Mouse (Mus musculus): ENCODE results near the gene Tmem204. TPM values are rescaled to one million over a fixed set of nuclear protein-coding genes. Genes with fewer than 3 reads are reported as not detected.

Gene Tmem204
- not detected for total RNA-seq (2023)

DNA sequence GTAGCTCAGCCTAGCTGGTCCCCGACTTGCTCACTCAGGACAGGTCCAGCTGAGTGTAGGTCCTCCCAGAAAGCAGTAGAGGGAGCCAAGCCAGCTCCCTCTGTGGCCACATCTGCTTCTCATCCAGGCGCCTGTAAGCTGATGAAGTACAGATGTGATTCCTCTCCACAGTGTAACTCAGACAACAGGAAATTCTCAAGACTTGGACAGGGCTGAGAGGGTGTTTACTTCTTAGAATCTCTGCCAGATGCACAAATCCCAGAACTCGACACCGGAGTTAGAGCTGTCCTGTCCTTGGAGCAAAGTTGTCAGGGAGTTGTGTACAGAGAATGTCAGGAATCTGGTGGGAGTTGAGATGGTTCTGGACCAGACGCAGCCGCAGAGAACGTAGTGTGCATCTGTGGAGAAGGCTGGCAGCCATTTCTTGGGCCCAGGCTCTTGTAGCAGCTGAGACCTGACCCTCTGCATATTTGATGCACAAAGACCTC is at the start of gene Tmem204:
Gene Tmem204, minus strand, starts transcription at position 148 of the 488 bp plus-strand sequence.

DNA sequence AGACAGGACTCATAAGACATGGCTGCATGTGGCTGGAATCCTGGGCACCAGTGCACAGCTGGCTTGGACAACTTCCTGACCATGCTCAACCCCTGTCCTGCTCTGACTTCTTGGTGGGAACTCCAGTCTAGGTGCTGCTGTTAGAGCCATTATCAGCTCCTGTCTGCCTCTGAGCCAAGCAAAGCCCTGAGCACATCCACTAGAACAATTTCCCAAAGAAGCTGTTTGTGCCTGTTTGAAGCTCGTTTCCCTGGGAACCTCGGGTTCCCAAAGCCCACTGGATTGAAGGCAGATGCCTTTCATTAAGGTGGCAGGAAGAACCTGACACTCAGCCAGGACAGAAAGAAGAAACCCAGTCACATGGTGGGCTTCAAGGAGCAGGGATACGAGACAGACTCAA is 37.0 kb upstream of the Tmem204 start, which contains the start of gene Ptx4:
Gene Ptx4, plus strand, starts transcription at position 355 of the 400 bp plus-strand sequence.

DNA sequence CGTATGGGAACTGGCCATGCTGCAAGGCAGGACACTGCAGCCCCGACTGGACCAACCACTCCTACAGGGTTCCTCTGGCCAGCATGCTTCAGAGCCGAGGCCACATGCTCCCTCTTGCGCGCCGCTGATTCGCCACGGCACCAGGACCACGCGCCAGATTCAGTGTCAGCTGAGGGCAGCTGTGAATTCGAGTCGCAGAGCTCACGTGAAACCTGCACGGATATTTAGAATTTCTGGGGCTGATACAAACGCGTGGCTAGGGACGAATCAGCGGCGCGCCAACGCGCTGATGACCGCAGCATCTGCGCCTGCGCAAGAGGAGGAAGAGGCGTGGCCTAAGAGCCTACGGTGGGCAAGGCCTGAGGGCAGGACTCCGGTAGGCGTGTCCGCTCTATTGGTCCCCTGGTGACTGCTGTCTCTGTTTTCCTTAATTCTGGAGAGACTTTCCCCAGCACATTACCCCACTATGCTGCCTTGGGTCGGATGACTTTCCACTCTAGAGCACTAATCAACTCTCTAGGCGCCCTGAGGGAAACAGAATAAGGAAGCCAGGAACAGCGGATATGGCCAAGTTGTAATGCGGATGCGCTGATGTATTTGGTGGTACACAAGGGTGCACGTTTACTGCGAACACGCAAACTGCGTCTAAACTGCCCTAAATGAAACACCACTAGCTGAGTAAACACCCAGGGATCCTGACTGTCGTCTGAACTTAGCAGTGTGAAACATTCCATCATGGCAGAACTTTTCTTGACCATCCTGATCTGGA is 32.5 kb upstream of the Tmem204 start, which contains the start of gene Telo2:
Gene Telo2, minus strand, starts transcription at position 304 of the 769 bp plus-strand sequence.

DNA sequence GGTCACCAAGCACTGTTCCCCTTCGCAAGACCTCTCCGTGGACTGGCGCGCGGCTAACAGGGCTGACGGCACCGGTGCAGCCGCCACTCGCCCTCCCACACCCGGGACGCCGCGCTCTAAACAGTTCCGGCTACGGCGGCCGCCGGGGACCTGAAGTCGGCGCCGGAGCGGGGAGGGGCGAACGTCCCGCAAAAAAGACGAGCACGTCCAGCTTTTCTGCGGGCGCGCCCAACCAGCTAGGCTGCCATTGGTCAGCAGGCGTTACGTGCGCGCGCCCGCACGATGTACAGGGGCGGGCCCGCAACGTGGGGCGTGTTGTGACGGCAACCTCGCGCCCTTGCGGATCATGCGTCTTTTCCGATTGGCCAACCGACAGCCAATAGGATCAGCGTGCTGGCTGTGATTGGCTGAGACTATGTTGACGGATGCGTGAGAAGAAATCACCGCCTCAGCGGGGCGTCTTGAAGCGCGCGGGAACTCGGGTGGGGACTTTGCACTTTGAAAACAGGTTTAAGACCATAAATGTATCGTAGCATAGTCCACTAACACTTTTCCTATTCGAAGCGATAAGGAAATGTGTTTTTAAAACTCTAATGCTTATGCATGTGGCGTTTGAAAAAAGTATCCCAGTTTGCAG is 67.6 kb downstream of the Tmem204 start, which contains the start of the genes Cramp1l and Ift140:
Gene Cramp1l, minus strand, starts transcription at position 134 of the 637 bp plus-strand sequence.
Gene Ift140, plus strand, starts transcription at position 431 of the 637 bp plus-strand sequence.

Other genes starting within 250 kb of the Tmem204 start
- 10 to 100 TPM; 46.8 to 63.2 TPM for gene Hagh, start 243.4 kb downstream of the Tmem204 start, total RNA-seq (2023)
- gene Fahd1, start 233.2 kb downstream of the Tmem204 start, total RNA-seq (2023): 1 to 10 TPM; 2.6 TPM
- 1 to 10 TPM in 1 of 2 experiments, under 1 TPM in 1; 0.84 to 1.5 TPM for gene Igfals, start 217.6 kb downstream of the Tmem204 start, total RNA-seq (2023)
- gene Nubp2, start 197.2 kb downstream of the Tmem204 start, total RNA-seq (2023): 10 to 100 TPM; 60.0 to 60.2 TPM
- gene Spsb3, start 196.9 kb downstream of the Tmem204 start, total RNA-seq (2023): 10 to 100 TPM; 26.4 to 26.5 TPM
- gene Eme2, start 188.5 kb downstream of the Tmem204 start, total RNA-seq (2023): 10 to 100 TPM; 23.1 to 23.8 TPM
- 10 to 100 TPM; 22.5 to 29.5 TPM for gene Mrps34, start 188.5 kb downstream of the Tmem204 start, total RNA-seq (2023)
- 10 to 100 TPM; 23.7 to 24.7 TPM for gene Nme3, start 187.1 kb downstream of the Tmem204 start, total RNA-seq (2023)
- gene Mapk8ip3, start 146.6 kb downstream of the Tmem204 start, total RNA-seq (2023): 100 to 1,000 TPM; 122 to 126 TPM
- 10 to 100 TPM; 21.5 to 28.3 TPM for gene Jpt2, start 122.9 kb downstream of the Tmem204 start, total RNA-seq (2023)
- 10 to 100 TPM; 32.5 to 47.2 TPM for gene Cramp1l, start 67.8 kb downstream of the Tmem204 start, total RNA-seq (2023)
- 10 to 100 TPM; 17.7 to 18.3 TPM for gene Ift140, start 67.5 kb downstream of the Tmem204 start, total RNA-seq (2023)
- 10 to 100 TPM; 14.6 to 15.3 TPM for gene Telo2, start 32.4 kb upstream of the Tmem204 start, total RNA-seq (2023)
- gene Ptx4, start 37.2 kb upstream of the Tmem204 start, total RNA-seq (2023): not detected
- gene Clcn7, start 49.8 kb upstream of the Tmem204 start, total RNA-seq (2023): 10 to 100 TPM; 36.7 to 44.1 TPM
- gene Ccdc154, start 78.9 kb upstream of the Tmem204 start, total RNA-seq (2023): under 1 TPM in 1 of 2 experiments, not detected in 1; 0.39 TPM
- not detected for gene Gm38655, start 91.9 kb upstream of the Tmem204 start, total RNA-seq (2023)
- 1 to 10 TPM; 7.7 to 7.8 TPM for gene BC003965, start 101.0 kb upstream of the Tmem204 start, total RNA-seq (2023)
- gene Unkl, start 104.8 kb upstream of the Tmem204 start, total RNA-seq (2023): 10 to 100 TPM; 23.5 to 23.7 TPM
- 10 to 100 TPM; 19.2 to 22.1 TPM for gene Gnptg, start 156.5 kb upstream of the Tmem204 start, total RNA-seq (2023)
- 10 to 100 TPM; 10.4 to 11.6 TPM for gene Tsr3, start 156.6 kb upstream of the Tmem204 start, total RNA-seq (2023)
- 1 to 10 TPM in 1 of 2 experiments, under 1 TPM in 1; 0.81 to 1.7 TPM for gene Baiap3, start 172.8 kb upstream of the Tmem204 start, total RNA-seq (2023)
- gene Ube2i, start 191.0 kb upstream of the Tmem204 start, total RNA-seq (2023): 100 to 1,000 TPM; 288 to 298 TPM
- gene Prss34, start 214.8 kb upstream of the Tmem204 start, total RNA-seq (2023): 10 to 100 TPM in 1 of 2 experiments, 1 to 10 TPM in 1; 6.3 to 11.9 TPM
- gene Prss28, start 225.1 kb upstream of the Tmem204 start, total RNA-seq (2023): not detected
- 1 to 10 TPM; 2.1 to 2.6 TPM for gene Prss29, start 235.1 kb upstream of the Tmem204 start, total RNA-seq (2023)